Mouse (Mus musculus): Measurements from ENCODE around the gene Slc22a6. TPM values are rescaled to one million over a fixed set of nuclear protein-coding genes. Genes with fewer than 3 reads are reported as not detected.

The Slc22a6 gene
- polyA plus RNA-seq (2012; ENCODE audit: insufficient read depth, insufficient read length, low replicate concordance, missing spikeins): not detected in 2 replicates

DNA sequence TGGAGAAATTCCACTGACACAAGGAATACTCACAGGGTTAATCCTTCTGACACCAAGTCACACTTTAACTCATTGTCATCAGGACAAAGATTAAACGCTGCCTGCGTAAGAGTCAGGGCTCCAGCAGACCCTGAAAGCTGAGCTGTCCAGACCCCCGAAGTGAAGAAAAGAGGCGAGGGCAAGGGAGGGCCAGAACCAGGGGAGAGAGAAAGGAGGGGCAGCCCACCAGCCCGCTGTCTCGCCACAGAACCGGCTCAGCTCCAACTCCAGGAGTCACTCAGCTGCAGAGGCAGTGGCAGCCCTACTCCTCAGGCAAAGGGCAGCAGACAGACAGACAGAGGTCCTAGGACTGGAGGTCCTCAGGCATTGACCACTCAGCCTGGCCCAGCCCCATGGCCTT is at the start of gene Slc22a6:
Gene Slc22a6 (plus strand): TSS at position 136 of the 400 bp plus-strand sequence.
- no peak for TF ChIP-seq CTCF (IDR thresholded peaks at IDR 0.05; ENCODE audit: insufficient read depth, low read depth, low read length)
- Histone ChIP-seq H3K4me1 (ENCODE audit: control insufficient read depth, insufficient read depth, low read length) (no peaks in the 10 kb centered on the region), H3K4me3 (ENCODE audit: insufficient read depth, low read depth, low read length) (no peak within 1 kb of the TSS), H3K27ac (ENCODE audit: insufficient read depth, low read depth, low read length) (no peak within 1 kb of the TSS)
- 37% methylated on average over 7 of the region's 7 CpGs for WGBS

DNA sequence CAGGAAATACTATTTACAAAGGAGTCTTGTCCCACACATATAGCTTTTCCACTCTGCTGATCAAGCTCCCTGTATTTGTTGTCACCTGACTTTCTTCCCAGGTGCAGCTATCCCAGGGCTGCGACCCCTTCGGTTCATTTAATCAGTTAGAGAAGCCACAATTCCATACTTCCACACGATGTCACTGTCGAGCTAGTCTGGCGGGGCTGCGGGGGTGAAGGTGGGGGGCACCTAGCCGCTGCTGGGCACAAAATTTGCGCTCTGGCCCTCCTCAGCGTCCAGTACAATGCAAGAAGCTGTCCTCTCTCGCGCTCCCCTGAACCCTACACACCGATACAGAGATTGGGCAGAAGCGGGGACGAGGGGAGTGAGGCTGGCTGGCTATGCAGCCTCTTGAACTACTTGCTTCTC is 48.4 kb upstream of the Slc22a6 start:
- WGBS: 2% methylated on average over 14 of the region's 14 CpGs

DNA sequence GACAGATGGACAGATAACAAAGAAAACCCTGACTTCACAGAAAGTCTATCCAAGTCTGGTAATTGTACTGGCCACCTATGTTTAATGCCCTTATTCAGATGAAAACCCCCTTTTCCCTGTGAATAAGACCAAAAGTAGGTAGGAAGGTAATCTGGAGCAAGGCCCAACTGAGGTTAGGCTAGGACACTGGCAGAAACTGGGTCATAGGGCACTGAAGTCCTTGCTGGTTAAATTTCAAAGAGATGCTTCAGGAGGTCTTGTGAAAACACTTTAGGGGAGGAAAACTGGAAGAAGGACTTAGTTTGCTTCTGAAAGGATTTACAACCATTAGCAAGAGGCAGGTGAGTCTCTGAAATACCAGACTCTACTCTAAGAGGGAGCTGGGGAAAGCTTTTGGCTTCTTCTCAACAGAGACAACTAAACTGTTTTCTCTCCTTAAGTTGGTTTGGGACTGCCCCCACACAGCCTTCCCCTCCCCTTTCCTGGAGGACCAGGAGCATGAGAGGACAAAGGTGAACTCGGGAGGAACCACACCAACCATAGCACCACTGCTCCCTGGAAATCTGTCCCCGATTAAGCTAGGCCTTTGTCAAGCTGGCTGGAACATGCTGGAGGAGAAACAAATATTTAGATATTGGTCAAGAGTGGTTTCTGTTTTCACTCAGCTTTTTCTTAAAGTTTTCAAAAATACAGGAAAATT is 47.3 kb upstream of the Slc22a6 start:
- Histone ChIP-seq H3K27ac (ENCODE audit: insufficient read depth, low read depth, low read length) (no peak overlapping the region), H3K4me1 (ENCODE audit: control insufficient read depth, insufficient read depth, low read length) (peaks cover 4% of the 10 kb centered on the region; the same call in 1 of the 2 replicates), H3K4me3 (ENCODE audit: insufficient read depth, low read depth, low read length) (no peak overlapping the region)
- no peak for TF ChIP-seq CTCF (IDR thresholded peaks at IDR 0.05; ENCODE audit: insufficient read depth, low read depth, low read length)
- TF ChIP-seq POLR2A (IDR thresholded peaks at IDR 0.05; ENCODE audit: insufficient read depth, low read depth, low read length): no peak
- WGBS: 86% methylated on average over 2 of the region's 2 CpGs

More for the DNA sequence above, 48.4 kb upstream of the Slc22a6 start:
- no peak overlapping the region for H3K27ac ChIP-seq (ENCODE audit: insufficient read depth, low read depth, low read length)
- no peak for TF ChIP-seq POLR2A (IDR thresholded peaks at IDR 0.05; ENCODE audit: insufficient read depth, low read depth, low read length)
- peak; percentile 67 for TF ChIP-seq CTCF (IDR thresholded peaks at IDR 0.05; ENCODE audit: insufficient read depth, low read depth, low read length)
- H3K4me1 ChIP-seq (ENCODE audit: control insufficient read depth, insufficient read depth, low read length): peaks cover 4% of the 10 kb centered on the region; the same call in 1 of the 2 replicates
- peak overlapping the region; percentile 24 for H3K4me3 ChIP-seq (ENCODE audit: insufficient read depth, low read depth, low read length)

DNA sequence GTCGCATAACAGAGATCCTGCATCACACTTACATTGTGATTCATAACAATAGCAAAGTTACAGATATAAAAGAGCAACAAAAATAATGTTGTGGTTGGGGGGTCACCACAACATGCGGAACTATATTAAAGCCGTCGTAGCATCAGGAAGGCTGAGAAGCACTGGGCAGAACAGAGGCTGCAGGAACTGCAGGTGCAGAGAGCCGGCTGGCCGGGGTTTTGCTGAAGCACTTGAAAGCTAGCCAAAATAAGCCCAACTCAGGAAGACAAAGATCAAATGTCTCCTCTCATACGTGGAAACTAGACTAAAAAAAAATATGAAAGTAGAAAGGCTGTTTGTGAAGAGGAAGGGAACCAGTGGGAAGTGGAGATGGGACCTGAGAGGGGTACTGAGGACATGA is 46.1 kb upstream of the Slc22a6 start:
- no peak overlapping the region for H3K27ac ChIP-seq (ENCODE audit: insufficient read depth, low read depth, low read length)
- H3K4me1 ChIP-seq (ENCODE audit: control insufficient read depth, insufficient read depth, low read length): peaks cover 4% of the 10 kb centered on the region; the same call in 1 of the 2 replicates
- H3K4me3 ChIP-seq (ENCODE audit: insufficient read depth, low read depth, low read length): no peak overlapping the region
- 62% methylated on average over 7 of the region's 7 CpGs for WGBS
- TF ChIP-seq CTCF (IDR thresholded peaks at IDR 0.05; ENCODE audit: insufficient read depth, low read depth, low read length): no peak

DNA sequence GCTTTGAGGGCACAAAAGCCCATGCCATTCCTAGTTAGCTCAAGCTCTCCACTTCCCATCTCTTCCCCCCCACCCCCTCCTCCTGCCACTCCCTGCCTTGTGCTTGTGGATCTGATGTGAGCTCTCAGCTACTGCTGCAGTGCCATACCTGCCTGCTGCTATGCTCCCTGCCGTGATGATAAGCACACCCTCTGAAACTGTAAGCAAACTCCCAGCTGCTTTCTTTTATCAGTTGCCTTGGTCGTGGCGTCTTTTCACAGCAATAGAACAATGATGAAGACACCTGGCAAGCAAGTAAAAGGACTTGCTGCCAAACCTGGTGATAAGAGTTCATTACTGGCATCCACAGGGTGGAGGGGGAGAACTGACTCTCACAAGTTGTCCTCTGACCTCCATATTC is 45.4 kb upstream of the Slc22a6 start:
- 51% methylated on average over 3 of the region's 3 CpGs for WGBS
- no peak for TF ChIP-seq CTCF (IDR thresholded peaks at IDR 0.05; ENCODE audit: insufficient read depth, low read depth, low read length)
- no peak for TF ChIP-seq POLR2A (IDR thresholded peaks at IDR 0.05; ENCODE audit: insufficient read depth, low read depth, low read length)
- Histone ChIP-seq H3K27ac (ENCODE audit: insufficient read depth, low read depth, low read length) (no peak overlapping the region), H3K4me3 (ENCODE audit: insufficient read depth, low read depth, low read length) (no peak overlapping the region), H3K4me1 (ENCODE audit: control insufficient read depth, insufficient read depth, low read length) (peaks cover 4% of the 10 kb centered on the region; the same call in 1 of the 2 replicates)

DNA sequence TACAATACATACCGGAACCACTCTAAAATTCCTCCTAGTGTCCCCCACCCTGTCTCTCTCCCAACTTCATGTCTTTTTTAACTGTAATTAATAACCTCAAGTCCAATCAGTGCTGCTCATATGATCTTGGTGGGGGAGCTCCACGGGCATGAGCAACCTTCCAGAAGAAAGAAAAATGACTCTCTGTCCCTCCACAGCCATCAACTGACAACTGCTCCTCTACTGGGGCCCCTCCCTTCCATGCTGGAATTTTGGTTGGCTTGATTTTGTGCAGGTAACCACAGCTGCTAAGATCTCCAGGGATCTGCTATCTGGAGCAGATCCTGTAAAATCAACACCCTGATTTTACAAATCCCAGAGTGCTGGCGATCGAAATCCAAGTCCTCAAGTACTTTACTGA is 40.4 kb upstream of the Slc22a6 start:
- no peak overlapping the region for H3K27ac ChIP-seq (ENCODE audit: insufficient read depth, low read depth, low read length)
- WGBS: 89% methylated on average over 4 of the region's 4 CpGs
- no peak overlapping the region for H3K4me3 ChIP-seq (ENCODE audit: insufficient read depth, low read depth, low read length)
- H3K4me1 ChIP-seq (ENCODE audit: control insufficient read depth, insufficient read depth, low read length): peaks cover 7% of the 10 kb centered on the region
- TF ChIP-seq CTCF (IDR thresholded peaks at IDR 0.05; ENCODE audit: insufficient read depth, low read depth, low read length): no peak
- TF ChIP-seq POLR2A (IDR thresholded peaks at IDR 0.05; ENCODE audit: insufficient read depth, low read depth, low read length): no peak

DNA sequence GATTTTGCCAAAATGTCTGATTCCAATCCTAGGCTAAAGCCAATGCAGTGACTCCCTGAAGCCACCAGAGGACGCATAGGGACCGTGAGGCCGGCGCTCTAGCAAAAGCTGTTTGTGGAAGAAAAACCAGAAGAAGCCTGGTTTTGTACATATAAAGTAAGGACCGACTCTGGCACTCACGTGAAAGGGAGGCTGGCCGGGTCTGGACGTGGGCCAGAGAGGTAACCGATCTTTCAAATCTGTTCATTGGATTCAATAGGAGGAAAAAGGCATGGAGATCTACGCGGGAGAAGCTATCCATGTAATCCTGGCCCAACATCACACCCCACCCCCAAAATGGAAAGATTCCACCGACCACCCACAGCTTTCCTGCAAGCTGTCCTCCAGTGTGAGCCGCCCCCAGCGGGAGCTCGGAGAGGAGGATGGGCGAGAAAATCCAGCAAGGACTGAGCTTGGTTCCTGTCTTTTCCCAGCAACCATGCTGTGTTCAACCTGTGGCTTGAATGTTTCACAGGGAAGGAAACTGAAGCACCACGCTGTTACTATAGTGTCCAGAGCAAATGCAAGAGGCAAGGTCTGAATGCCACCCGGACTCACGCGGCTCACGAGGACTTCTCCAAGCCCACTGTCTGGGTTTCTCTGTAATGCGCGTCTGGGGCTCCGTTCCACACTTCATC is 39.4 kb upstream of the Slc22a6 start:
- peak overlapping the region; percentile 41 for H3K4me3 ChIP-seq (ENCODE audit: insufficient read depth, low read depth, low read length)
- 3% methylated on average over 24 of the region's 24 CpGs for WGBS
- H3K27ac ChIP-seq (ENCODE audit: insufficient read depth, low read depth, low read length): peak overlapping the region; percentile 59
- H3K4me1 ChIP-seq (ENCODE audit: control insufficient read depth, insufficient read depth, low read length): peaks cover 7% of the 10 kb centered on the region
- no peak for TF ChIP-seq POLR2A (IDR thresholded peaks at IDR 0.05; ENCODE audit: insufficient read depth, low read depth, low read length)
- peak; percentile 95 for TF ChIP-seq CTCF (IDR thresholded peaks at IDR 0.05; ENCODE audit: insufficient read depth, low read depth, low read length)

DNA sequence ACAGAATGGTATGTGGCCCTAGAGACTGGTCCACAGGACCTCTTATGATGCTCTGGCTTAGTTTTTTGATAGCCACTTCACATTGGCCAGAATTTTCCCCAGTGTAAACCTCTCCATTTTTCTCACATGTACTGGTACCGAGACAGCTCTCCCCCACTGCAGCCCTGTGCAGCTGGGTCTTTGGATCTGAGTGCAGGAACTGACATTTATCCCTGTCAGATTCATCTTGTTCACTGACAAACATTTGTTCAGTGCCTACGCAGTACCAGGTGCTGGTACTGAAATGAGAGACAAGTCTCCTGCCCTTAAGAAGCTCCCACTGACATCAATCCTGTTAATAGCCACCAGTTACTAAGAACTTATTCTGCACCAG is 38.9 kb upstream of the Slc22a6 start:
- 29% methylated on average over 2 of the region's 2 CpGs for WGBS
- peaks cover 7% of the 10 kb centered on the region for H3K4me1 ChIP-seq (ENCODE audit: control insufficient read depth, insufficient read depth, low read length)
- TF ChIP-seq POLR2A (IDR thresholded peaks at IDR 0.05; ENCODE audit: insufficient read depth, low read depth, low read length) (no peak), CTCF (IDR thresholded peaks at IDR 0.05; ENCODE audit: insufficient read depth, low read depth, low read length) (no peak)
- H3K4me3 ChIP-seq (ENCODE audit: insufficient read depth, low read depth, low read length): peak overlapping the region; percentile 41
- H3K27ac ChIP-seq (ENCODE audit: insufficient read depth, low read depth, low read length): peak overlapping the region; percentile 59

DNA sequence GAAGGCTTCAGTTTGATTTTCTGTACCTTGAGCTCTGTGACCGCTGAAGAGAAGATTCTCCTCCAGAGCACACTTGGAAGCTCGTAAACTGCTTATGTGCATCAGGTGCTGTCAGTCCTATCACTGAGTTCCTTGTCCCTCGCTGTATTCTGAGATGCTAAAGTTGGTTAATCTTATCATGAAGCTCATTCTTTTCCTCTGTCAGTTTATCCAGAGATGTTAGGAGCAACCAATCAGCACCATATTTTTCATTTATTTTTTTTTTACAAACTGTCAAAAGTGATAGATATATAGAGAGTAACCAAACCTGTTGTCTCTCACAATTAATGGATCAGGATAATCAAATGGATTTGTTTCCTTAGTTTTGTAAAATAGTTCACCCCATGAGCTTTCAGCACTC is 32.5 kb upstream of the Slc22a6 start:
- Histone ChIP-seq H3K27ac (ENCODE audit: insufficient read depth, low read depth, low read length) (no peak overlapping the region), H3K4me1 (ENCODE audit: control insufficient read depth, insufficient read depth, low read length) (peaks cover 8% of the 10 kb centered on the region), H3K4me3 (ENCODE audit: insufficient read depth, low read depth, low read length) (no peak overlapping the region)
- TF ChIP-seq POLR2A (IDR thresholded peaks at IDR 0.05; ENCODE audit: insufficient read depth, low read depth, low read length) (no peak), CTCF (IDR thresholded peaks at IDR 0.05; ENCODE audit: insufficient read depth, low read depth, low read length) (no peak)
- 95% methylated on average over 3 of the region's 3 CpGs for WGBS
